Mouse (Mus musculus) adrenal gland, postnatal 4 days (tissue): ENCODE results near the gene Coro7. TPM values are rescaled to one million over a fixed set of nuclear protein-coding genes. Genes with fewer than 3 reads are reported as not detected.

ENCODE experiments used
- DNase-seq, 2 experiments: peaks; one replicate each; pipeline ENCODE4 v3.0.0; 2021 to 2022; ENCODE audit warnings: low spot score in 2 of 2, mixed read lengths in 2 of 2
- total RNA-seq, 2 experiments: library from RNA; stranded (reverse); gene quantifications; 2 replicates each; pipeline ENCODE4 v1.2.3; 2021

Coro7 gene
- total RNA-seq, 2 experiments from 2014 or later, result 32.8 to 42.6 TPM

DNA sequence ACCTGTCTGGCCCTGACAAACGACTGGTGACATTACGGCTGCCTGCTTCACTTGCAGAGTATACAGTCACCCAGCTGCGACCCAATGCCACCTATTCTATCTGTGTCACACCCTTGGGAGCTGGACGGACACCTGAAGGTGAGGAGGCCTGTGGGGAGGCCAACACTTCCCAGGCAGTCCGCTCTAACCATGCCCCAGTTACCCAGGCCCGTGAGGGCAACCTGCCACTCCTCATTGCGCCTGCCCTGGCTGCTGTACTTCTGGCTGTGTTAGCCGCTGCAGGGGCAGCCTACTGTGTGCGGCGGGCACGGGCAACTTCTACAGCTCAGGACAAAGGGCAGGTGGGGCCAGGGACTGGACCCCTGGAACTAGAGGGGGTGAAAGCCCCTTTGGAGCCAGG is 29.9 kb downstream of the Coro7 start:
- DNase-seq, result no peak

DNA sequence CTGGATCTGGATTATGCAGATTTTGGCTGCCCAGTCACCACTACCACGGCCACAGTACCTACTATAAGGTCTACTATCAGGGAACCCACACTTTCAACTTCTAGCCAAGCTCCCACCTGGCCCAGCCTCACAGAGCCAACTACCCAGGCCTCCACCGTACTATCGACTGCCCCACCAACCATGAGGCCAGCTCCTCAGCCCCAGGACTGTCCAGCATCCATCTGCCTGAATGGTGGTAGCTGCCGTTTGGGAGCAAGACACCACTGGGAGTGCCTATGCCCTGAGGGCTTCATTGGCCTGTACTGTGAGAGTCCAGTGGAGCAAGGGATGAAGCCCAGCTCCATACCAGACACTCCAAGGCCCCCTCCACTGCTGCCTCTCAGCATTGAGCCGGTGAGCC is 30.4 kb downstream of the Coro7 start:
- no peak for DNase-seq

DNA sequence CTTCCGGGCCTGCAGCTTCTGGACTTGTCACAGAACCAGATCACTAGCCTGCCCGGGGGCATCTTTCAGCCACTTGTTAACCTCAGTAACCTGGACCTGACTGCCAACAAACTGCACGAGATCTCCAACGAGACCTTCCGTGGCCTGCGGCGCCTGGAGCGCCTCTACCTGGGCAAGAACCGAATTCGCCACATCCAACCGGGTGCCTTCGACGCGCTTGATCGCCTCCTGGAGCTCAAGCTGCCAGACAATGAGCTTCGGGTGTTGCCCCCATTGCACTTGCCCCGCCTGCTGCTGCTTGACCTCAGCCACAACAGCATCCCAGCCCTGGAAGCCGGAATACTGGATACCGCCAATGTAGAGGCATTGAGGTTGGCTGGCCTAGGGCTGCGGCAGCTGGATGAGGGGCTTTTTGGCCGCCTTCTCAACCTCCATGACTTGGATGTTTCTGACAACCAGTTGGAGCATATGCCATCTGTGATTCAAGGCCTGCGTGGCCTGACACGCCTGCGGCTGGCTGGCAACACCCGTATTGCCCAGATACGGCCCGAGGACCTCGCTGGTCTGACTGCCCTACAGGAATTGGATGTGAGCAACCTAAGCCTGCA is 31.1 kb downstream of the Coro7 start:
- DNase-seq, result no peak

DNA sequence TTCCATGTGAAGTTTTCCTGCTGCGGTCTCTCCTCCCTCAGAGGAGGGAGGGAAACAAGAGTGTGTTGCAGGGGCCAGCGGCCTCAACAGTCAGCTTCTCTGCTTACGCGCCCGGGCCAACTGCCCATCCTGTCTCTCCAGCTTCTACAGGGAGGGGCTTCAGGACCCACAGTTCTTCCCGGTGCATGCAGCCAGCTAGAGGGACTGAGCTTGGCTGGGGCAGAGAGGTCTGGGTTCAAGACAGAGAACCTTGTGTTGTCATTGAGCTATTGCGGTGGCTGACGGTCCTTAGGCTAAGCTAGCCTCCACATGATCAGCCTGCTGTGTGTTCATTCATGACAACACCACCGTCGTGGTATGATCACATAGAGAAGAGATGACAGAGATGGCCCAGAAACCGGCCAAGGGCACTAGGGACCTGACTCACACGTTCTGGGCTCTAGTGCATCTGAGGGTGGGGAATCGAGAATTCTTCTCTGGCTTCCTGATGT is 31.9 kb downstream of the Coro7 start:
- no peak for DNase-seq

DNA sequence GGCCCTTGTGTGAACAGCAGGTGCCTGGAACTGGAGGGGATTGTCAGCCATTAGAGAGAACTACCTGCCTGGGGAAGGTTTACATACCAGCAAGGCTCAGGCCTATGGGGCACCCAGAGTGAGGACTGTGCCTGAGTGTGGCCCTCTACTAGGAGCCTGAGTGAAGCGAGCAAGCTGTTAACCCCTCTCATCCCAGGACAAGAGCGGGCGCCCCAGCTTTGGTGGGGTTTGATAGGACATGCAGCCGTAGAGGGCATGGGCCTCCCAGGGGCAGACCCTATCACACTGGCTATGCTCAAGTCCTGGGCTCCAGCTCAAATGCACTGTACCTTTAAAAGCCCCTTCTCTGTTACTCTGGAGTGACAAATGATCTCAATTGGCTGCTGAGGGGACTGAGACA is 32.7 kb downstream of the Coro7 start:
- no peak for DNase-seq

DNA sequence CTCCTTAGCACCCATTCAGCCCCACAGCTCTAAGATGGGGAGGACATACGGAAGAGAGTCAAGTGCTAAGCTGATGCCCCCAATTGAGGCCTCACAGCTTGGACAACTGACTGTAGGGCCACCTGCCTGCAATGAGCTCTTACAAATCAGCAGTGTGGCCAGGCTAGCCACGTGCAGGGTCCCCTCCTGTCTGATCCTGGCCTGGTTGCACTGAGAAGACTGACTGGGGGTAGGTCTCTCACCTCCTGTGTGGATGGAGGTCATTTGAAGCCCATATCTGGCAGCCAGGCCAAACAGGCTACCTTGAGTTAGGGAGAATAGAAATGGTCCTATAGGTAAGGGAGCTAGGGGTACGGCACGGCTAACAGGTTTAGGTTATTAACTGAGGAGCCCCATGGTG is 33.7 kb downstream of the Coro7 start:
- DNase-seq, result no peak

DNA sequence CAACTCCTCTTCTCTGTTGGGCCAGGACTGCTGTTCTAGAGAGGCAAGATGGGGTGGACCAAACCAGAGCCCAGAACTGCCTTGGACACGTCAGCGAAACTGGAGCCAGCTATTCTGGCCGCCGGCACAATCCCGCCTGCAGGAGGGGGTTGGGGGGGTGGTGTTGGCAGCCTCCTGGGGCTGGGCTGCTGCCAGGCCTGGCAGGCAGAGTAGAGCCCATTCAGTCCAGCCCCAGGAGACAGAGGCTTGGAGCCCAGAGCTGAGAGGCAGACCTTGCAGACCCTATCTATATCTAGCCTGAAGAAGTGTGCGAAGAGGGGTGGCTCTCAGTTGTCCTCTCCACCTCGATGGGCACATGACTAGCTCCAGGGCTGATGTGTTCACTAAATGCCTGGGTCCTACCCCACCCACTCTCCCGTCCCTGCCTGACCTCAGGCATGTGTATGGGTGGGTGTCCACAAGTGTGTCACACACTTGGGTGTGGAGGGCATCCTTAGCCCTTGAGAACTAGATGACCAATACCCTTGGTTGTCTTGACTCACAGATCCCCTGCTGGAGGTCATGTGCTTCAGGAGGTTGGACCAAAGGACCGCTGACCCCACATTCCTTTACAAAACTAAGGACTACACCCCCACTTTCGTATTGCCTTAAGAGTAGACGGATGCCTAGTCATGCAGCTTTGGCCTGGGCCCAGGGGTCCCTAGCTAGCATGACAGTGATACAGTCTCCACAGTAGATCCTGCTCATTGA is 35.7 kb downstream of the Coro7 start:
- DNase-seq, result peak in 1 of 2 experiments; percentile 63

DNA sequence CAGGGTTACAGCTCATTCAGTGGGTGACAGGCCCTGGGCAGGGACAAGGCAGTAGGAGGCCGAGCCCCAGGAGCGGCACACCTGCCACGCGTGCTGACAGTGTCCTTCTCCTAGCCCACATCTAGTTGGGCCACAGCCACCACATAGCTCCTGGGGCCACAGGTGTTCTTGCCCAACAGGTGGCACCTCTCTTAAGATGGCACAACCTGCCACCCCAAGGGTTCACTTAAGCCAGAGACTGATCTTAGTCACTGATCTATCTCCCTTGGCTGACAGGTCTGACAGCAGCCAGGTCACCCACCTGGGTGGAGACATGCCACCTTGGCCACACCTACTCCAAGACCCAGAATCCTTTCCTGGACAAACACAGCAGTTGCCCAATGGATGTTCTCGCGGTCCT is 36.6 kb downstream of the Coro7 start:
- no peak for DNase-seq

DNA sequence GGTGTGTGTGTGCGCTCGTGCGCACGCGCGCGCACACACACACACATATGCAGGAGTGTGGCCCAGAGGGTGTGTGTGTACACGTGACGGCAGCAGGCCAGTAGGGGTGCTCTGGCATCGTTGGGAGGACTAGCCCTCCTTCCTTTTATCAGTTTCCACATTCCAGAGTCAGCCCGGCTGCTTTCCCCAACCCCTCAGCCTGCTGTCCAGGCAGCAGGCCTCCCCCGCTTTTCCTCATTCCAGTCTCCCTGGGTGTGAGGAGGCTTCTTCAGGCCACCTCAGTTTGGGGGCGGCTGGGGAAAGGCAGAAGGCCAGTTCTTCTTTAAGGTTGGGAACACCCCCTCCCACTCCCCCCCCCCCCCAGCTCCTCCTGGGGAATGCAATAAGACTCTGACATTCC is 37.4 kb downstream of the Coro7 start:
- DNase-seq, result no peak

DNA sequence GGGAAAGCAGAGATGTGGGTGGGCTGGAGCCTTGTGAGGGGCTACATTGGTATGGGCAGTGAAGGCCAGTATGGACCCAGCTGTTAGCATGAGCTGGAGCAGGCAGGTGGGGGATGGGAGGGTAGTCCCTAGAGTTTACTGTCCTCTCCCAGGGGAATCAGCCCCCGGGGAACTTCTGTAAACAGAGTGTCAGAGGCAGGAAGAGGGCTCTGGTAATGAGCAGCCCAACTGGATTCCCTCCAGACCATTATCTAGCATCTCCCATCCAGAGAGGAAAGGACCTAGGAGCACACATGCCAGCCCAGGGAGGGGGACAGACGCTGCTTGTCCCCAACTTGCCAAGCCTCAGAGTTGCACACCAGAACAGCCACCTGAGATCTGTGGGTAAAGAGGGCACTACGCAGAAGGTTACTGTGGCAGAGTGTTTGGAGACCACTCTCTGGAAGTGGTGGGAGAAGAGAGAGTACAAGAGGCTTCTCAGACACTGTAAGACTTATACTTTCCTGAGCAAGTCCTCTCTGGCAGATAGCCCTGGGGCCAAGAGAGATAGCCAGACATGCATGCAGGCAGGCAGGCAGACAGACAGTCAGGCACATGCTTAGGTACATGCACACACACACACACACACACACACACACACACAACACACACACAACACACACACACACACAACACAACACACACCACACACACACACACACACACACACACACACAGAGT is 38.3 kb downstream of the Coro7 start:
- no peak for DNase-seq

DNA sequence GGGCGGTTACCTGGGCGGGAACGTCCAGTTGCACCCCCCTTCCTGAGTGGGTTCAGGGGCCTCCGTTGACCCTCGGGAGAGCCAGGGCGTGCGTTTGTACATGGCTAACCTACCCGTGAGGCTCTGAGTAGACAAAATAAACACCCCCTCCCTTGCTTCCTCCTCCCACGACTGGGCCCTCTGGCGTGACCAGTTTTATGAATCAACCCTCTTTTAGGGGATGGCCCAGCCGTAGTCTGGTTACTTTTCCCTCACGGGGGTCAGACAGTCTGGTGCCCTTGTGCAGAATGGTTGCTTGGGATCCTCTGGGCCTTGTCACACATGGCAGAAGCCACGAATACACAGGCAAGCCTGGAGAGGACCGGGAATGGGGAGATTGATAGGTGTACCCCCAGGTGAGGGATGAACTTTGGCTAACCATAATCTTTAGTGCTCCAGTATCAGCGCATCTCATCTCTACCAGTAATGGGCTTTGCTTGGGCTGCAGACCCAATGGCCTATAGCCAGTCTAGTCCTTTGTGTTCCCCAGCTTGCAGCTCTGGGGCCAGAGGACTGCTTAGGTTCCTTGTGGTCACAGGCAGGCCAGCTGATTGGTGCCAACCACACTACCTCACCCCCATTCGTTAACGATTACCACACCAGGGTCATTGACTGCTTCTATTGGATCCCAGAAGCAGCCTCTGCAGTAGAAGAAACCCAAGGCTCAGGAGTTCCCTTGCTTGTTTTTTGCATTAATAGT is 39.1 kb downstream of the Coro7 start:
- no peak for DNase-seq

DNA sequence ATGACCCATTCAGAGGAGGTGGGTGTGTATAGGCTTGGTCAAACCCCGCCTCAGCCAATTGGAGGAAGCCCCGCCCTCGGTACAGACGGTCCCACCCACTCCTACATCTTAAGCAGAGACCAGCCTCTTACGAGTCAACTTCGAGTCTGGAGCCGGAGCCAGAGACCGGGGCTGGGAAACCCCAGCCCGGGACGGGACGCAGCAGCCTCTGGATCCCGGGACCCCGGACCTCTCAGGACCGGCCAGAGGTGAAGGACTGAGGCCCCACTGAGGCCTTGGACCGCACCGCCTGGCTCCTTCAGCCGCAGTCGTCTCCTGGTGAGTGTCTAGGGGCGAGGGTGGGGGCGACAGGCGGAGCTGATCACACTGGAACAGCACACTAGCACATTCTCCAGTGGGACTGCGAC is 39.7 kb downstream of the Coro7 start, which contains the start of the genes Vasn and Dnaja3:
TSS of gene Vasn (plus strand) at position 111 of the 407 bp plus-strand sequence.
TSS of gene Dnaja3 (plus strand) at position 159 of the 407 bp plus-strand sequence.
- peak in 1 of 2 experiments; percentile 74 for DNase-seq

DNA sequence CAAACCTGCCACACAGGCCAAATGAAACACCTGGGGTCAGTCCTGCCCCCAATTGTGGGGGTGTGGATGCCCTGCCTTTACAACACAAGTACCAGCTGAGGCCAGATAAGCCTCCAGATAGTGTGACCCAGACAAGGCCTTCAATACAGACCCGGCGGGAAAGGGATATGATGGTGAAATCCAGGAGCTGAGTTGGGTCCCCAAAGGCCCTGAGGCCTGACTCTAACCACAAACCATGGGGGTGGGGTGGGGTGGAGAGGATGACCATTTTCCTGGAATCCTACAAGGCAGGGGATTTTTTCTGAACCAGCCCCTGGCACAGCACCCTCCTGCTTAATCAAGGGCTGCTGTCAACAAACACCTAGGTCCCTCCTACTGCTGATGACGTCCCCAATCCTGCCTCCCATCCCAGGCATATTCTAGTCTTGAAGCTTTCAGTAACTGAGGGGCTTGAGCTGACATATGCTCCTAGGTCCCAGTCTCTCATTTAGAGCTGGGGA is 40.6 kb downstream of the Coro7 start:
- no peak for DNase-seq

DNA sequence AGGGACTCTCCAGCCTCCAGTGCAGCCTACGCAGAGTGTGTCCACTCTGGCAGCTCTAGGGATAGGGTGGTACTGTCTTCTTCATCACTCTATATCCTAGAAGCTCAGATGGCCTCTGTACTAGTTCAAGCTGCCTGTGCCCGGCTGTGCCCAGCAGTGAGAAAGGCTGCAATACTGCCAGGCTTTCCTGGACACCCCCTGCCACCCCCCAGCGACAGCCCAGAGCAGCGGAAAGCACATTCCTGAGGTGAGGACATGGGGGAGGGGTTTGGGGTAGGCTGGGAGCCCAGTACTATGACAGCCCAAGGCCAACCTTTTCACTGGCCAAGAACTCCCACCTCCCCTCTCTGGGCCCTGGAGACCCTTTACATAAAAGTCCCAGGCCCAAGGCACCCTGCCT is 43.8 kb downstream of the Coro7 start:
- DNase-seq, result no peak

DNA sequence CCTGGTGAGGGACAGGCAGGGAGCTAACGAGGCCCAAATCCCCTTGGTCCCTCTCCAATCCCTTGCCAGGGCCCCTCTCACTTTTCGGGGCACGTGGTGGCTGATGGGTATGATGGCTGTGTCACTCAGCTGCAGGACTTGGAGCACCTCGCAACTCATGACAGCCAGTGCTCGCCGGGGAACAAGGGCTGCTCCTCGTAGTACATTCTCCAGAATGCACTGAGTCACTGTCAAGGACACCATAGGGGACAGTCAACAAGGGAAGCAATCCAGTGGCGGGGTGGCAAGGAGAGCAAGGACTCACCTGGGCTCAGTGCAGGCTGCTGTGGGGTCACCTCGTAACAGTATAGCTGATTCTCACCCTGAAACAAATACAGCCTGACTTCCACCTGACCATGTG is 44.9 kb downstream of the Coro7 start:
- no peak for DNase-seq

DNA sequence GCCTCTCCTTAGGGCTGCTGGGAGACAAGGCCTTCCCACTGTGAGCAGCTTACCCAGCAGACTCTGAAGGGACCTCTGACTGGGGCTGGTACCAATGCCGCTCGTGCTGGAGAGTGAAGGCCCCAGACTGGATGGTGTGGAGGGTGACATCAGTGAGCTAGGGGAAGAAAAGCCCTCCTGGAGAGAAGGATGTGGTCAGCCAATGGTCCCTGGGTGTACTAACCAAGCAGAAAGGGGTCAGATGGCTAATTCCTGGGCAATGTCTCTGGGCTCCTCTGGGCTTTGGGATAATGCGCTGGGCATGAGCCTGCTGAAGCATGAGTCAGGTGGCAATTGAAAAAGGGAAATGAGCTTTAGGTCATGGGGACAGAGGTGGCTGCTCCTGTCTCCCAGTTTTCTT is 45.9 kb downstream of the Coro7 start:
- no peak for DNase-seq

DNA sequence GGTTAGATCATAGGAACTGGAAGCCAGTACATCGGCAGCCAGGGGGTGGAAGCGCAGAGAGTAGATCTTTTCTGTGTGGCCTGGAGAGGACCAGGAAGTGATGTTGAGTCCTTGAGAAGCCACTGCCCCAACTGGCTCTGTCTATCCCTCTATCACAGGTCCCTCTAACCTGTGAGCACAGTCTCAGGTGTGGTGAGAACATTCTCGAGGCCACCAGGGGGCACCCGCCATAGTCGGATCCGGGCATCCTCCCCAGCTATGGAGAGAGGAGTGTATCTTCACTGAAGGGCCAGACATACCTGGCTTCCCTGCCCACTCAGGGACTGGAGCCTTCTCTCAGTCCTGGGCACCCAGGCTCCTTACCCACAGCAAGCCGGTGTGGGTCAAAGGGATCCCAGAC is 47.5 kb downstream of the Coro7 start:
- no peak for DNase-seq

DNA sequence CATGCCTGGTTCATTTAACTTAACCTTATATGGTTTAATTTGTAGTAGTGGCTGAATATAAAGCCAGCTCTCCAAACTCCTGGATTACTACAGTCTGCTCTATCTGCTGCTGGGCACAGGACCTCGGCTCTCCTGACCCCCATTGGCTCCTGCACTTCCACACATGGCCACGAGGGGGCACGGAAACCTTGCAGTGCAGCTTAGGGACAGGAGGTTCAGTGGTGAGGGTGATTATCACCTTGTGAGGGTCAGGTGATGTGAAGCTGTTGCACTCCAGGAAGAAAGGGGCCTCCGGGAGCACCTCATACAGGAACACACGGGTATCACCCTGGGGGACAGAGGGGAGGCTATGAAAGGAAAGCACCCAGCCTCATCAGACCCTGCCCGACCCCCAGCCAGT is 49.6 kb downstream of the Coro7 start:
- peak; percentile 65 to 82 for DNase-seq

DNA sequence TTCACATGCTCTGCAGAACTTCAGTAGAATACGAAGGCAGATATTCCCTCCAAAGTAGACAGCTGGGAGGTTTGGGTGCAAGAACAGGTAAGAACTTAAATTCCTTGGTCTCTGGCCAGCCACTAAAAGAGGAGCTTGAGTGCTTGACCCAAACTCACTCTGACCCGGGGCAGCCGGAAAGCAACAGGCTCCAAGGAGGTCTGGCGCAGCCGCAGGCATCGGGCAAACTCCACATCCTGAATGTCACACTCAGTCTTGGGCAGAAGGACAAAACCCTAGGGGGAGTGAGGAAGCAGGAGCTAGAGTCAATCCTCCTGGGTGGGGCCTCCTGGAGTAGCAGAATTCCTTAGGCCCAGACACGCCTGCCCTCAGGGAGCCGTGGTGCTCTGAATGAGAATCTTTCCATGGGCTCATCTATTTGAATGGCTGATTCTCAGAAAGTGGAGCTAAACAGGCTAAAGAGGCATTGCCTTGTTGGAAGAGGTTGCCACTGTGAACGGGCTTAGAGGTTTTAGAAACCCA is 50.6 kb downstream of the Coro7 start:
- no peak for DNase-seq

DNA sequence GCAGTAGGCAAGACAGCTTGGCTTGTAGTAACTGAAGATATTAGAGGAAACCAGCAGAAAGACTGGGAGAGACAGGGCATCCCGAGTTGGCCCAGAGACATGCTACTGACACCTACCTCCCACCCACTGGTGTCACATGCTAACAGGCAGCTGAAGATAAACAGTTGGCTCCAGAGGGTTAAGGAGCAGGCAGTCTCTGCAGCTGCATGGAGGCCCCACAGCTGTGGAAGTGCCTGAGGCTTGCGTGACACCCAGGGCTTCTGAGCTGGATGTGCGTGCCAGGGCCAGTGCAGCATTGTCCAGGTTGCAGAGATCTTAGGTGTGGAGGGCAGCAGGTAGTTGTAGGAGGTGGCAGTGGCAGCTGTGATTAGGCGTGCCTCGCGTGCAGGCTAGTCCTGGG is 52.5 kb downstream of the Coro7 start:
- no peak for DNase-seq
